Mouse (Mus musculus): ENCODE results near the gene Parm1. TPM values are rescaled to one million over a fixed set of nuclear protein-coding genes. Genes with fewer than 3 reads are reported as not detected.

Parm1 gene
- polyA plus RNA-seq, 1 experiment from 2014 or later = 1.1 TPM

DNA sequence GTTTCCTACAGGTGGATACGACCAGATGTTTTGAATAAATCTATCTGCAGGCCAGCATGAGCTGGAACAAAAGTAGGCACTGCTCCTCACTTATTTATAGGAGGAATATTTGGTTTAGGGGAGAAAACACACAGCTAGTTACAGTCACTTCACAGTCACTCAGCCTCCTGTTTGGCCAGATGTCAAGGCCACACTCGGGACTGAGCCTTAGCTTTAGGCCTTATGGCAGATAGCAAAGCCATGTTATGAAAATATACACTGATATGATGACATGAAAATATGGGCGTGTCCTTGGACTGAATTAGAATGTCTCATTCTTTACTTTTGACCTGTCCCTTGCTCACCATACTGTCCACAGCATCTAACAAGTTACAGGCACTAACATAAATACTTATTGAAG is 137.8 kb downstream of the Parm1 start:
- no peaks in the 10 kb centered on the region for H3K36me3 ChIP-seq (ENCODE audit: control insufficient read depth, insufficient read depth)
- no peak overlapping the region for H3K4me3 ChIP-seq (ENCODE audit: low read depth, low read length)

DNA sequence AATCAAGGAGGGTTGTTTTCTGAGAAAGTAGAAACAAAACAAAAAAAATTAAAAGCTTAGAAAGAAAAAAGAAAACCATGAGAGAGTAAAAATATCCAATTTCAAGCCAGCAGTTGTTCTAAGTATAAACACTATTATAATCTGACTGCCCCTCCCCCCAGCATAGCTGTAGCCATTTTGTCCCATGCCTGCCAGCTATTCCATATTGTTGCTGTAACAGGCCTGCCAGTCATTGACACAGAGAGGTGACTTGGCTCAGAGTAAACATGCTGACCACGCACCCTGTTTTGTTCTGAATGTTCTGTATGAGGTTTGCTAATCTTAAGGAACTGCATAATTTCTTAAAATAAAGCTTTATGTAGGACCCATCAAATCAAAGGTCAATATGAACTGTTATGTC is 145.3 kb downstream of the Parm1 start:
- Histone ChIP-seq H3K27me3 (ENCODE audit: control insufficient read depth, insufficient read depth, low read depth, low read length) (no peaks in the 10 kb centered on the region), H3K4me1 (ENCODE audit: control insufficient read depth, low read depth, low read length) (no peaks in the 10 kb centered on the region), H3K4me3 (ENCODE audit: low read depth, low read length) (no peak overlapping the region), H3K9ac (ENCODE audit: low read depth, low read length) (no peak overlapping the region), H3K27ac (ENCODE audit: low read length) (no peak overlapping the region), H3K36me3 (ENCODE audit: control insufficient read depth, insufficient read depth) (no peaks in the 10 kb centered on the region), H3K9me3 (replicated peaks; ENCODE audit: control insufficient read depth, low read length) (no peaks in the 10 kb centered on the region), H3K4me2 (ENCODE audit: low read depth, low read length) (no peak overlapping the region)
- WGBS (ENCODE audit: insufficient replicate concordance) = 56% methylated on average over 1 of the region's 1 CpGs
- no peak for ATAC-seq (ENCODE audit: low read depth)

More for the DNA sequence above, 137.8 kb downstream of the Parm1 start:
- ATAC-seq (ENCODE audit: low read depth) = no peak
- Histone ChIP-seq H3K27me3 (ENCODE audit: control insufficient read depth, insufficient read depth, low read depth, low read length) (no peaks in the 10 kb centered on the region), H3K4me2 (ENCODE audit: low read depth, low read length) (no peak overlapping the region), H3K27ac (ENCODE audit: low read length) (no peak overlapping the region), H3K4me1 (ENCODE audit: control insufficient read depth, low read depth, low read length) (no peaks in the 10 kb centered on the region), H3K9ac (ENCODE audit: low read depth, low read length) (no peak overlapping the region), H3K9me3 (replicated peaks; ENCODE audit: control insufficient read depth, low read length) (no peaks in the 10 kb centered on the region)
- 41% methylated on average over 3 of the region's 3 CpGs for WGBS (ENCODE audit: insufficient replicate concordance)

DNA sequence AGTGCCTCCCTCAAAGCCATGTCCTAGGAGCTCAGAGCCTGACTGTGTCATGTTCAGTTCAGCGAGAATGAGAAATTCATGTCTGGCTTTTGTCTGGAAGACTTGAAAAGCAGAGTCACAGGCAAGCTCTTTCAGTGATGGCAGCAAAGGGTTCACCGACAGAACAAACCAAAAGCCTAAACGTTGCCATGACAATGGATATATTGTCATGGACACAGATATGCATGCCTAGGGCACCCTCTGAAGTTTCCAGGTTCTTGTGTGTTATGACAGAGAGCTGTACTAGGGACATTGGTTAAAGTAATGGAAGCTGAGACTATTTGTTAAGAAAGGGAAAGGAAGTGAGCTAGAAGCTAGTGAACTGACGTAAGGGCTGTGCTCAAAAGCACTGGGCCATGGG is 149.7 kb downstream of the Parm1 start:
- Histone ChIP-seq H3K9ac (ENCODE audit: low read depth, low read length) (no peak overlapping the region), H3K4me3 (ENCODE audit: low read depth, low read length) (no peak overlapping the region), H3K9me3 (replicated peaks; ENCODE audit: control insufficient read depth, low read length) (no peaks in the 10 kb centered on the region), H3K36me3 (ENCODE audit: control insufficient read depth, insufficient read depth) (no peaks in the 10 kb centered on the region), H3K27me3 (ENCODE audit: control insufficient read depth, insufficient read depth, low read depth, low read length) (no peaks in the 10 kb centered on the region), H3K4me1 (ENCODE audit: control insufficient read depth, low read depth, low read length) (no peaks in the 10 kb centered on the region), H3K4me2 (ENCODE audit: low read depth, low read length) (no peak overlapping the region), H3K27ac (ENCODE audit: low read length) (no peak overlapping the region)
- no peak for ATAC-seq (ENCODE audit: low read depth)
- 73% methylated on average over 4 of the region's 4 CpGs for WGBS (ENCODE audit: insufficient replicate concordance)

DNA sequence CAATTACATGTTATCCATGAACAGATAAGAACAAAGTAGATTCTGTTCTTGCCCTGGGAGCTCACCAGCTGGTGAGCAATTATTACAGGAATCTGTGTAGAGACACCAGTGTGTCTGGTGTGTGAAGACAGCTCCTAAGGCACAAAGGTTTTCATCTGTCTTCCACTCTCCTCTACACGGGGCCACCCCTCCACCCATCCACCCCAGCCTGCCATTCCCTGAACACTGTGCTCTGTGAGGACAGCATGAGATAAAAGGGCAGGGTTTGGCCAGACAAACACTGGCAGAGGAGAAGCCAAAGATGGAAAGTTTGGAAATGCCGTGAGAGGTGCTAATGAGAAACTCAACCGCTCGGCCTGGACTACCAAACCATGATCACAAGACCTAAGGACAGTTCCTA is 151.8 kb downstream of the Parm1 start:
- no peak for ATAC-seq (ENCODE audit: low read depth)
- WGBS (ENCODE audit: insufficient replicate concordance) = 70% methylated on average over 4 of the region's 4 CpGs

More for the DNA sequence above, 151.8 kb downstream of the Parm1 start:
- no peak overlapping the region for H3K9ac ChIP-seq (ENCODE audit: low read depth, low read length)
- H3K4me1 ChIP-seq (ENCODE audit: control insufficient read depth, low read depth, low read length) = no peaks in the 10 kb centered on the region
- H3K36me3 ChIP-seq (ENCODE audit: control insufficient read depth, insufficient read depth) = no peaks in the 10 kb centered on the region
- H3K27ac ChIP-seq (ENCODE audit: low read length) = no peak overlapping the region
- no peak overlapping the region for H3K4me2 ChIP-seq (ENCODE audit: low read depth, low read length)
- no peak overlapping the region for H3K4me3 ChIP-seq (ENCODE audit: low read depth, low read length)
- H3K9me3 ChIP-seq (replicated peaks; ENCODE audit: control insufficient read depth, low read length) = no peaks in the 10 kb centered on the region
- no peaks in the 10 kb centered on the region for H3K27me3 ChIP-seq (ENCODE audit: control insufficient read depth, insufficient read depth, low read depth, low read length)

Other genes with a start within 250 kb of the Parm1 start
- gene Btc, start 114.6 kb upstream of the Parm1 start, polyA plus RNA-seq (2015; fragmentation: Nextera tagmentation; extraction: Ambion mirVana) = 0.44 and 0.55 TPM in 2 replicates

All from liver, embryonic 16.5 days (tissue).